Mouse (Mus musculus) ovary, postnatal 10 days (tissue): Measurements from ENCODE around the gene Rp9.

Source experiments
- DNase-seq: peaks from one replicate; pipeline ENCODE4 v3.0.0; 2022; ENCODE audit warnings: low spot score

Gene Rp9

DNA sequence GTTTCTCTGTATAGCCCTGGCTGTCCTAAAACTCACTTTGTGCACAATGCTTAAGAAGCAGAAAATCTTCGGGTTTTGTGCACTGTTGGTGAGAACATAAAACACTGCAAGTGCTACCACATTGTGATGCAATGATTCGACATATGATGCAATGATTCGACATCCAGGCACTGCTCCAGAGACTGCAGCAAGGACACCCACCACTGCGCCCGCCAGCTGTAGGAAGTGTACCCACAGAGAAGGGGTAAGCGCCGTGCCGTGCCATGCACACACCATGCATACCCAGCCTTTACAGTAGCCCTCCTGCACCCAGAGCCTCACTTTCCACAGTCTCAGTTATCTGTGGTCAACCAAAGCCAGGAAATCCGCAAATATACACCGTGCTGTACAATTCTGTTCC lies 102.9 kb downstream of the Rp9 start:
- no peak for DNase-seq

DNA sequence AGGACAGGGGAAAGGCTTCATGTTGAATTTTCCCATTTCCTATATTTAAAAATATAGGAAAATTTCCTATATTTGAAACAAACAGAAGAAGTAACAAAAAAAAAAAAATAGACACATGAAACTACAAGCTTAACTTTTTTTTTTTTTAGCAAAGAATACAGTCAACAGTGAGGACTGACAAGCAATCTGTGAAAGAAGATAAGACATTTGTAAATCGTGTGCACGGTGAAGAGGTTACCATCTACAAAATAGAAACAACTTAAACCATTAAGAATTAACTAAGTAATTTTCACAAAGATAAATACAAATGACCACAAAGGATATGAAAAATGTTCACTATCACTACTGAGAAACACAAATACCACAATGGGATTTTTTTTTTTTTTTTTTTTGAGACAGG lies 103.3 kb downstream of the Rp9 start:
- no peak for DNase-seq
